Mouse (Mus musculus) CH12.LX (cell line): ENCODE measurements around the gene Abcd1. TPM values are rescaled to one million over a fixed set of nuclear protein-coding genes. Genes with fewer than 3 reads are reported as not detected.

Experiments
- DNase-seq: peaks from one replicate; pipeline ENCODE4 v3.0.0-alpha.2; 2013; ENCODE audit errors: extremely low read depth
- H3K27ac ChIP-seq: 2 replicates; pipeline ENCODE4 v1.5.1; 2012; ENCODE audit warnings: low read depth, mild to moderate bottlenecking, control low read depth, moderate library complexity; ENCODE audit not compliant: insufficient read depth
- H3K27me3 ChIP-seq: replicated peaks from 2 replicates; pipeline ENCODE3; 2012; ENCODE audit warnings: inconsistent platforms
- H3K36me3 ChIP-seq, 2 experiments: replicated peaks in 1 of 2; 2 replicates each; pipeline versions ENCODE3 to v1.6.1; 2012; ENCODE audit warnings: inconsistent platforms in 1 of 2, low read length in 1 of 2, mild to moderate bottlenecking in 1 of 2, mixed read lengths in 1 of 2, moderate library complexity in 1 of 2; ENCODE audit not compliant: control insufficient read depth in 1 of 2, insufficient read depth in 1 of 2
- H3K4me1 ChIP-seq, 2 experiments: 2 replicates each; pipeline ENCODE4 v1.6.1; 2012; ENCODE audit warnings: inconsistent platforms in 1 of 2, moderate library complexity in 1 of 2; ENCODE audit not compliant: insufficient read depth in 2 of 2, control insufficient read depth in 1 of 2
- H3K4me2 ChIP-seq: 2 replicates; pipeline ENCODE4 v1.6.1; 2012; ENCODE audit warnings: low read depth, mild to moderate bottlenecking, control low read depth; ENCODE audit not compliant: poor library complexity, insufficient read depth, severe bottlenecking
- H3K4me3 ChIP-seq, 3 experiments: fragments of 150-350 bp in 1 of 3; sonication (generic) in 1 of 3; replicated peaks in 1 of 3; 2 replicates each; pipeline versions ENCODE3 to v1.5.1; 2011 to 2012; ENCODE audit warnings: low read depth in 2 of 3, low read length in 2 of 3, mild to moderate bottlenecking in 2 of 3, moderate library complexity in 2 of 3, control low read depth in 1 of 3, improper control_type of control experiment in 1 of 3, inconsistent platforms in 1 of 3, mixed read lengths in 1 of 3; ENCODE audit not compliant: poor library complexity in 1 of 3
- H3K79me2 ChIP-seq: replicated peaks from 2 replicates; pipeline ENCODE4 v1.6.1; 2012; ENCODE audit warnings: mild to moderate bottlenecking, moderate library complexity; ENCODE audit not compliant: control insufficient read depth, poor library complexity, insufficient read depth, severe bottlenecking; ENCODE audit errors: extremely low read depth
- H3K9ac ChIP-seq: 2 replicates; pipeline ENCODE4 v1.6.1; 2012; ENCODE audit warnings: low read depth, mild to moderate bottlenecking, control low read depth, moderate library complexity; ENCODE audit not compliant: insufficient read depth
- H3K9me3 ChIP-seq: replicated peaks from 2 replicates; pipeline ENCODE3; 2012; ENCODE audit warnings: low read length, inconsistent platforms, mixed read lengths
- BHLHE40 ChIP-seq: IDR thresholded peaks from 2 replicates; pipeline ENCODE4 v1.6.1; 2011; ENCODE audit warnings: mild to moderate bottlenecking, low read depth, low read length, improper control_type of control experiment
- CHD2 ChIP-seq: IDR thresholded peaks from 2 replicates; pipeline ENCODE4 v1.6.1; 2011; ENCODE audit warnings: low read length, improper control_type of control experiment
- CTCF ChIP-seq, 2 experiments: IDR thresholded peaks in 1 of 2; conservative IDR thresholded peaks in 1 of 2; 2 replicates each; pipeline ENCODE4 v1.5.1; 2011 to 2012; ENCODE audit warnings: low read depth in 2 of 2, low read length in 2 of 2, improper control_type of control experiment in 1 of 2, inconsistent platforms in 1 of 2, mild to moderate bottlenecking in 1 of 2, moderate library complexity in 1 of 2
- ELF1 ChIP-seq: IDR thresholded peaks from 2 replicates; pipeline ENCODE4 v1.6.1; 2014; ENCODE audit warnings: low read depth, mild to moderate bottlenecking, inconsistent platforms, low read length, improper control_type of control experiment
- EP300 ChIP-seq: IDR thresholded peaks from 2 replicates; pipeline ENCODE4 v1.6.1; 2011; ENCODE audit warnings: low read length, improper control_type of control experiment
- ETS1 ChIP-seq: conservative IDR thresholded peaks from 2 replicates; pipeline ENCODE4 v1.6.1; 2012; ENCODE audit warnings: low read depth, mild to moderate bottlenecking, inconsistent platforms, low read length, improper control_type of control experiment, moderate library complexity
- HCFC1 ChIP-seq: IDR thresholded peaks from 2 replicates; pipeline ENCODE4 v1.6.1; 2012; ENCODE audit warnings: low read depth, mild to moderate bottlenecking, inconsistent platforms, low read length, improper control_type of control experiment
- IRF4 ChIP-seq: IDR thresholded peaks from 2 replicates; pipeline ENCODE4 v1.6.1; 2014; ENCODE audit warnings: low read depth, mild to moderate bottlenecking, inconsistent platforms, low read length, improper control_type of control experiment
- JUN ChIP-seq: IDR thresholded peaks from 2 replicates; pipeline ENCODE4 v1.6.1; 2011; ENCODE audit warnings: low read depth, mild to moderate bottlenecking, low read length, improper control_type of control experiment, moderate library complexity; ENCODE audit not compliant: insufficient read depth
- MAFK ChIP-seq: IDR thresholded peaks from 2 replicates; pipeline ENCODE4 v1.6.1; 2011; ENCODE audit warnings: low read length, improper control_type of control experiment; ENCODE audit not compliant: insufficient replicate concordance
- MAZ ChIP-seq: IDR thresholded peaks from 2 replicates; pipeline ENCODE4 v1.6.1; 2012; ENCODE audit warnings: low read depth, mild to moderate bottlenecking, inconsistent platforms, low read length, improper control_type of control experiment, moderate library complexity
- MXI1 ChIP-seq: IDR thresholded peaks from 2 replicates; pipeline ENCODE4 v1.6.1; 2011; ENCODE audit warnings: mild to moderate bottlenecking, low read depth, low read length, improper control_type of control experiment
- POLR2A ChIP-seq: IDR thresholded peaks from 2 replicates; pipeline ENCODE4 v1.6.1; 2011; ENCODE audit warnings: low read depth, mild to moderate bottlenecking, improper control_type of control experiment, low read length
- POLR2AphosphoS2 ChIP-seq: IDR thresholded peaks from 2 replicates; pipeline ENCODE4 v1.6.1; 2011; ENCODE audit warnings: low read depth, low read length, improper control_type of control experiment
- RAD21 ChIP-seq: IDR thresholded peaks from 2 replicates; pipeline ENCODE4 v1.6.1; 2011; ENCODE audit warnings: low read depth, mild to moderate bottlenecking, low read length, improper control_type of control experiment, moderate library complexity
- RCOR1 ChIP-seq: conservative IDR thresholded peaks from 2 replicates; pipeline ENCODE4 v1.6.1; 2012; ENCODE audit warnings: low read depth, mild to moderate bottlenecking, inconsistent platforms, low read length, improper control_type of control experiment
- TBP ChIP-seq: conservative IDR thresholded peaks from 2 replicates; pipeline ENCODE4 v1.6.1; 2011; ENCODE audit warnings: low read depth, low read length, improper control_type of control experiment
- TCF12 ChIP-seq: IDR thresholded peaks from 2 replicates; pipeline ENCODE4 v1.6.1; 2014; ENCODE audit warnings: low read depth, mild to moderate bottlenecking, inconsistent platforms, low read length, improper control_type of control experiment
- ZC3H11A ChIP-seq: IDR thresholded peaks from 2 replicates; pipeline ENCODE4 v1.6.1; 2012; ENCODE audit warnings: low read depth, mild to moderate bottlenecking, inconsistent platforms, low read length, improper control_type of control experiment
- ZKSCAN1 ChIP-seq: IDR thresholded peaks from 2 replicates; pipeline ENCODE4 v1.6.1; 2012; ENCODE audit warnings: low read depth, inconsistent platforms, low read length, improper control_type of control experiment, borderline replicate concordance
- ZMIZ1 ChIP-seq: IDR thresholded peaks from 2 replicates; pipeline ENCODE4 v1.6.1; 2012; ENCODE audit warnings: low read depth, mild to moderate bottlenecking, inconsistent platforms, low read length, improper control_type of control experiment
- dilution Hi-C: fragments of 300-500 bp; cut with MboI; formaldehyde crosslinking; loops from 2 replicates; pipeline ENCODE4 v1.14.3; 2020; ENCODE audit warnings: low sequenced_read_pairs; ENCODE audit not compliant: extremely low pct_unique_long_range_greater_than_20kb, extremely low pct_ligation_motif_present
- in situ Hi-C: fragments of 300-500 bp; cut with MboI; formaldehyde crosslinking; loops from 3 replicates; pipeline ENCODE4 v1.14.3; 2019; ENCODE audit warnings: low sequenced_read_pairs, low pct_ligation_motif_present, low pct_unique_long_range_greater_than_20kb, mixed read lengths
- polyA plus RNA-seq: library from polyadenylated mRNA; unstranded; fragments of >175 nt; gene quantifications from 2 replicates; pipeline ENCODE4 v1.2.1, GENCODE M21; 2012; ENCODE audit warnings: low read depth; ENCODE audit not compliant: insufficient read length
- total RNA-seq, 2 experiments: library from RNA; depleted of rRNA; stranded (reverse); fragments of 300-350 nt in 1 of 2; fragments of >200 nt in 1 of 2; gene quantifications; 2 replicates each; pipeline ENCODE4 v1.2.3; 2012 to 2014

Abcd1 gene
- total and polyA plus RNA-seq, 3 experiments = 2.8 to 11.4 (median 5.9) TPM

DNA sequence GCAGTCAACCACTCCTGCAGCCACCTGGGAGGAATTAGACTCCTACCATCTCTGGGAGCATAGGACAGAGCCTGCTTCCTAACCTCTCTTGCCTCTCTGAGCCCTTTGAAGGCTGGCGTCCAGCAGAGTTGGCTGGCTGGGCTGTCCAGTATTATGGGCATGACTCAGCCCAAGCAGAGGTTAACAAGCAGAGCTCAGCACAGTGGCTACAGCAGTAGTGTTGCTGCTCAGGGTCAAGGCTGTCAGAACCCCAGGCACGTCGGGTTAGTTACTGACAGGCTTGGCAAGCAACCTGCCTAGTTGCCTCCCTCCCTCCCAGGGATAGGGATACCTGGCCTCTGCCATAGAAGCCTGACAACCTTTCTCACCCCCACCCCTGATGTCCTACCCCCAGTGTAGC is 1.9 kb downstream of the Abcd1 start:
- in situ Hi-C loops (no loop called here), dilution Hi-C loops (no loop called here)
- peak overlapping the region; percentile 97 for H3K27ac ChIP-seq
- H3K9me3 ChIP-seq = no peaks in the 10 kb centered on the region
- H3K4me2 ChIP-seq = peak overlapping the region; percentile 83
- peaks cover 10 to 34% of the 10 kb centered on the region in 2 experiments; a peak in 3 of 4 replicates for H3K4me1 ChIP-seq
- peaks cover 23% of the 10 kb centered on the region for H3K79me2 ChIP-seq
- TF ChIP-seq EP300 (no peak), ZKSCAN1 (no peak), IRF4 (no peak), JUN (no peak), CTCF (conservative IDR thresholded peaks at IDR 0.05 in 1 of 2, IDR thresholded peaks at IDR 0.05 in 1 of 2; ENCODE audit: low read depth in 2 of 2, low read length in 2 of 2) (no peak), MAFK (no peak)
- peak overlapping the region; percentile 64 to 69 (median 66) for H3K4me3 ChIP-seq
- no peaks in the 10 kb centered on the region for H3K27me3 ChIP-seq
- peaks cover 0 to 16% of the 10 kb centered on the region in 2 experiments for H3K36me3 ChIP-seq
- DNase-seq = no peak
- peak overlapping the region; percentile 71 for H3K9ac ChIP-seq

DNA sequence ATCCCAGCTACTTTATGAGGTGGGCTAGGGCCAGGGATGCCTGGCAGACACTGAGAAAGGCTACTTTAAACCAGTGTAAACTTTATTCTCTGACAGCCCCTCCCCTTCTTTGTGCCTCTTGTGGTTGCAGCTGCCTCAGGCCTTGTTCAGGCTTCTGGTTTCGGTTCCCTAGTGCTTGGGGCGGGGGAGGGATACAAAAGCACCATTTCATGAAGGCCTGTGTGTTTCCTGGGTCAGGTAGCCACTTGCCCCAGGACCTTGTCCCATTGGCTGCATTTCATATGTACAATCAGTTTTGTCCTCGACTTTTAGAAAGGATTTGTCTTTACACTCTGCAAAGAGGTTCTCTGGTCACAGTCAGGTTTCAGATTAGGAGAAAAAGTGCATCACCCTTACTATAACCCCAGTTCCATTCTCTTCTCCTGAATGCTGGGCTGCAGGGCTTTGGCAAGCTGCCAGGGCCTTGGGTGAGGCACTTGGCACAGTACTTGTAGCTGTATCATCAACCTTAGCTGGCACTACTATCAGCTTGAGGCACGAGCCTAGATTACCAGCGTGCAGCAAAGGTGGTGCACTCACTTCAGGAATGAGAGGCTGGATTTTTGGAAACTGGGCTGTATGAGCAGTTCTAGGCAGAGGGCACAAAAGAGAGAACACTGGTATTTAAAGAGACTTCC is 2.4 kb downstream of the Abcd1 start:
- peak overlapping the region; percentile 64 to 69 (median 66) for H3K4me3 ChIP-seq
- peak overlapping the region; percentile 97 for H3K27ac ChIP-seq
- dilution Hi-C loops (no loop called here), in situ Hi-C loops (no loop called here)
- H3K4me2 ChIP-seq = peak overlapping the region; percentile 83
- H3K36me3 ChIP-seq = peaks cover 0 to 18% of the 10 kb centered on the region in 2 experiments
- H3K9me3 ChIP-seq = no peaks in the 10 kb centered on the region
- H3K4me1 ChIP-seq = peaks cover 10 to 34% of the 10 kb centered on the region in 2 experiments; a peak in 3 of 4 replicates
- peak; percentile 72 for DNase-seq
- peaks cover 21% of the 10 kb centered on the region for H3K79me2 ChIP-seq
- no peaks in the 10 kb centered on the region for H3K27me3 ChIP-seq
- TF ChIP-seq HCFC1 (peak; percentile 33), CHD2 (peak; percentile 57), MAZ (peak; percentile 71; the same call in 1 of the 2 replicates), CTCF (conservative IDR thresholded peaks at IDR 0.05 in 1 of 2, IDR thresholded peaks at IDR 0.05 in 1 of 2; ENCODE audit: low read depth in 2 of 2, low read length in 2 of 2) (no peak), ZC3H11A (no peak), RCOR1 (no peak; the same call in 1 of the 2 replicates), TCF12 (peak; percentile 78), MXI1 (no peak), RAD21 (no peak), TBP (0 out of 2 replicates have a peak, but pooled peaks have one; percentile 15), ZMIZ1 (no peak), EP300 (peak; percentile 82), POLR2A (0 out of 2 replicates have a peak, but pooled peaks have one; percentile 24), IRF4 (peak; percentile 95), ELF1 (peak; percentile 39; the same call in 1 of the 2 replicates), POLR2AphosphoS2 (no peak), ETS1 (peak; percentile 48; the same call in 1 of the 2 replicates), BHLHE40 (peak; percentile 38)
- peak overlapping the region; percentile 71 for H3K9ac ChIP-seq
